Mouse (Mus musculus): ENCODE results near the gene Efnb3. TPM values are rescaled to one million over a fixed set of nuclear protein-coding genes. Genes with fewer than 3 reads are reported as not detected.

Efnb3 gene
- total and polyA plus RNA-seq, 3 experiments: 0.56 to 2.8 (median 1.1) TPM

DNA sequence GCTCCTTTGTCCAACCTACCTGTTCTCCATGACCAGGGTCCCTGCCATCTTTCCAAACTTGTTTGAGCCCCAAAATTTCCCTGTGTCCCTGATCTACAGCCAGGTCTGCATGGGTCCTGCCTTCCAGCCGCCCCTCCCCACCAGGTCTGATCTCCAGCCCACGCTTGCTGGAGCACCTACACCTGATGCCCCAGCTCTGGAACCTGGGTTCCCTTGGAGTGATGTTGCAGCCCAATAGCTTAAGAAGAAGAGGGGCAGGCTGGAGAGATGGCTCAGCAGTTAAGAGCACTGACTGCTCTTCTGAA is 46.4 kb upstream of the Efnb3 start:
- peak overlapping the region; percentile 49 for H3K9ac ChIP-seq (ENCODE audit: insufficient read depth, low read depth)
- H3K4me3 ChIP-seq (replicated peaks in 1 of 3; ENCODE audit: low read depth in 2 of 3, low read length in 2 of 3, poor library complexity in 1 of 3): peak overlapping the region; percentile 31 to 50 (median 39)

DNA sequence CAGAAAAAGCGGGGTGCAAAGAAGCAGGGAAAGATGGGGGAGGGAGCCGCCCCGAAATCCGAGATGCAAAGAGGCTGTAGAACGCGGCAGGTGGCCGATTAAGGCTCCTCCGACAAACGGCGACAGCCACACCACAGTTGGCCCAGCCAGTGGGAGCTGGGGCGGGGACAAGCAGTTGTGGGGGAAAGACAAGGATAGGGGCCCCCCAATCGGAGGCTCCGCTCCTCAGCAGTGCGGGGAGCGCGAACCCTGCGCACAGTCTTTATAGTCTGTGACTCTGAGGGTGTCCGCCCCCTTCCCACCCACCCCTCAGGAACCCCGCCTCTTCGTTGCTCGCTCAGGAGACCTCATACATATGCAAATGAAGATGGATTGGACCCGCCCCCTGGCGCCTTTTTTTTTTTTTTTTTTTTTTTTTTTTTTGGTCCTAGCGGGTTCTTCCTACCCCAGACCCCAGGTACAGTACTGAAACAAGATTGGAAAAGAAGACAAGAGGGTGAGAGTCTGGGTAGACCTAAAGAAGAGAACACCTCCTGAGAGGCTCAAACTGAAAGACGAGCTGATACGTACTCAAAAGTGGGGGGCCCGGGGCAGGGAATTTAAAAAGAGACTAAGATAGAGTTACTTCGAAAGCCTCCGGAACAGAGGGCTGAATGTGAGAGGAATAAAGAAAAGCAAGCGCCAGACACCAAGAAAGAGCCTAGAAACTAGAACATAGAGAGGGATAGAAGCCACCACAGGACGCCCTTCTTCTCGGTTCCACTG is 45.9 kb upstream of the Efnb3 start, which contains the start of gene Atp1b2:
TSS of gene Atp1b2 (minus strand) at position 217 of the 765 bp plus-strand sequence.
- no peaks in the 10 kb centered on the region for H3K9me3 ChIP-seq (replicated peaks; ENCODE audit: low read length)
- H3K27ac ChIP-seq (ENCODE audit: insufficient read depth, low read depth): no peak within 1 kb of the TSS
- peak; percentile 63 for DNase-seq (ENCODE audit: extremely low read depth)
- H3K4me2 ChIP-seq (ENCODE audit: insufficient read depth, low read depth, poor library complexity, severe bottlenecking): peak within 1 kb of the TSS; percentile 93
- dilution Hi-C loops (cut with MboI; ENCODE audit: extremely low pct_ligation_motif_present, extremely low pct_unique_long_range_greater_than_20kb, low sequenced_read_pairs) (no loop called here), in situ Hi-C loops (cut with MboI; ENCODE audit: low pct_ligation_motif_present, low pct_unique_long_range_greater_than_20kb, low sequenced_read_pairs) (no loop called here)
- H3K27me3 ChIP-seq (replicated peaks): peaks cover 84% of the 10 kb centered on the region
- no peaks in the 10 kb centered on the region for H3K36me3 ChIP-seq (replicated peaks in 1 of 2; ENCODE audit: control insufficient read depth in 1 of 2, insufficient read depth in 1 of 2, low read length in 1 of 2)
- peaks cover 9% of the 10 kb centered on the region in 2 experiments for H3K4me1 ChIP-seq (ENCODE audit: control insufficient read depth in 1 of 2, insufficient read depth in 2 of 2)
- H3K4me3 ChIP-seq (replicated peaks in 1 of 3; ENCODE audit: low read depth in 2 of 3, low read length in 2 of 3, poor library complexity in 1 of 3): peak within 1 kb of the TSS; percentile 34 to 51 (median 50)
- H3K9ac ChIP-seq (ENCODE audit: insufficient read depth, low read depth): peak within 1 kb of the TSS; percentile 49
- TF ChIP-seq HCFC1 (IDR thresholded peaks at IDR 0.05; ENCODE audit: low read depth, low read length): no peak; the same call in none of the 2 replicates
- no peak; the same call in 1 of the 2 replicates for TF ChIP-seq ZKSCAN1 (IDR thresholded peaks at IDR 0.05; ENCODE audit: borderline replicate concordance, low read depth, low read length)
- peak; percentile 99 for TF ChIP-seq ZNF384 (IDR thresholded peaks at IDR 0.05; ENCODE audit: low read depth, low read length)
- peak; percentile 52; the same call in 1 of the 2 replicates for TF ChIP-seq NELFE (IDR thresholded peaks at IDR 0.05; ENCODE audit: low read depth, low read length)
- TF ChIP-seq POLR2A (IDR thresholded peaks at IDR 0.05; ENCODE audit: low read depth, low read length): peak; percentile 79
- no peak for TF ChIP-seq IRF4 (IDR thresholded peaks at IDR 0.05; ENCODE audit: low read depth, low read length)
- TF ChIP-seq E2F4 (IDR thresholded peaks at IDR 0.05; ENCODE audit: insufficient replicate concordance, low read depth, low read length): 0 out of 2 replicates have a peak, but pooled peaks have one; percentile 58
- TF ChIP-seq SIN3A (IDR thresholded peaks at IDR 0.05; ENCODE audit: low read length): peak; percentile 43; the same call in 1 of the 2 replicates
- TF ChIP-seq NRF1 (IDR thresholded peaks at IDR 0.05; ENCODE audit: low read depth, low read length): peak; percentile 25; the same call in 1 of the 2 replicates
- no peak for TF ChIP-seq PAX5 (IDR thresholded peaks at IDR 0.05; ENCODE audit: low read length)
- TF ChIP-seq MAX (IDR thresholded peaks at IDR 0.05; ENCODE audit: low read length): no peak
- peak; percentile 67 for TF ChIP-seq BHLHE40 (IDR thresholded peaks at IDR 0.05; ENCODE audit: low read depth, low read length)
- TF ChIP-seq CHD2 (IDR thresholded peaks at IDR 0.05; ENCODE audit: low read length): no peak
- TF ChIP-seq ZMIZ1 (IDR thresholded peaks at IDR 0.05; ENCODE audit: low read depth, low read length): no peak
- TF ChIP-seq TBP (conservative IDR thresholded peaks at IDR 0.05; ENCODE audit: low read depth, low read length): 0 out of 2 replicates have a peak, but pooled peaks have one; percentile 52
- no peak for TF ChIP-seq TCF12 (IDR thresholded peaks at IDR 0.05; ENCODE audit: low read depth, low read length)
- no peaks in the 10 kb centered on the region for H3K79me2 ChIP-seq (replicated peaks; ENCODE audit: control insufficient read depth, extremely low read depth, insufficient read depth, poor library complexity, severe bottlenecking)

More for the DNA sequence above, 46.4 kb upstream of the Efnb3 start:
- H3K27me3 ChIP-seq (replicated peaks): peaks cover 85% of the 10 kb centered on the region
- H3K79me2 ChIP-seq (replicated peaks; ENCODE audit: control insufficient read depth, extremely low read depth, insufficient read depth, poor library complexity, severe bottlenecking): no peaks in the 10 kb centered on the region
- no peak overlapping the region for H3K27ac ChIP-seq (ENCODE audit: insufficient read depth, low read depth)
- no peak for DNase-seq (ENCODE audit: extremely low read depth)
- no peaks in the 10 kb centered on the region for H3K9me3 ChIP-seq (replicated peaks; ENCODE audit: low read length)
- in situ Hi-C loops (cut with MboI; ENCODE audit: low pct_ligation_motif_present, low pct_unique_long_range_greater_than_20kb, low sequenced_read_pairs) (no loop called here), dilution Hi-C loops (cut with MboI; ENCODE audit: extremely low pct_ligation_motif_present, extremely low pct_unique_long_range_greater_than_20kb, low sequenced_read_pairs) (no loop called here)
- peaks cover 9% of the 10 kb centered on the region in 2 experiments for H3K4me1 ChIP-seq (ENCODE audit: control insufficient read depth in 1 of 2, insufficient read depth in 2 of 2)
- H3K4me2 ChIP-seq (ENCODE audit: insufficient read depth, low read depth, poor library complexity, severe bottlenecking): peak overlapping the region; percentile 93
- TF ChIP-seq RCOR1 (conservative IDR thresholded peaks at IDR 0.05; ENCODE audit: low read depth, low read length) (no peak), USF1 (IDR thresholded peaks at IDR 0.05; ENCODE audit: low read depth, low read length) (no peak), BHLHE40 (IDR thresholded peaks at IDR 0.05; ENCODE audit: low read depth, low read length) (no peak), ZMIZ1 (IDR thresholded peaks at IDR 0.05; ENCODE audit: low read depth, low read length) (no peak), SMC3 (IDR thresholded peaks at IDR 0.05; ENCODE audit: low read depth, low read length) (no peak), ETS1 (conservative IDR thresholded peaks at IDR 0.05; ENCODE audit: low read depth, low read length) (no peak), IRF4 (IDR thresholded peaks at IDR 0.05; ENCODE audit: low read depth, low read length) (no peak), PAX5 (IDR thresholded peaks at IDR 0.05; ENCODE audit: low read length) (no peak), ZC3H11A (IDR thresholded peaks at IDR 0.05; ENCODE audit: low read depth, low read length) (no peak), MAX (IDR thresholded peaks at IDR 0.05; ENCODE audit: low read length) (no peak), MYC (IDR thresholded peaks at IDR 0.05; ENCODE audit: low read depth, low read length) (no peak), ZNF384 (IDR thresholded peaks at IDR 0.05; ENCODE audit: low read depth, low read length) (no peak), CTCF (conservative IDR thresholded peaks at IDR 0.05 in 1 of 2, IDR thresholded peaks at IDR 0.05 in 1 of 2; ENCODE audit: low read depth in 2 of 2, low read length in 2 of 2) (no peak), ELF1 (IDR thresholded peaks at IDR 0.05; ENCODE audit: low read depth, low read length) (no peak), NELFE (IDR thresholded peaks at IDR 0.05; ENCODE audit: low read depth, low read length) (no peak)
- no peaks in the 10 kb centered on the region for H3K36me3 ChIP-seq (replicated peaks in 1 of 2; ENCODE audit: control insufficient read depth in 1 of 2, insufficient read depth in 1 of 2, low read length in 1 of 2)
